Mouse (Mus musculus) frontal cortex, adult 2 months (tissue): Measurements from ENCODE around the gene Gm12216. TPM values are rescaled to one million over a fixed set of nuclear protein-coding genes. Genes with fewer than 3 reads are reported as not detected.

Experiments used
- DNase-seq, 2 experiments: peaks; one replicate each; pipeline ENCODE4 v3.0.0; 2022; ENCODE audit warnings: low spot score in 1 of 2; ENCODE audit errors: extremely low spot score in 1 of 2
- polyA plus RNA-seq: library from polyadenylated mRNA; depleted of rRNA; stranded (reverse); fragments of >200 nt; gene quantifications from 2 replicates; pipeline ENCODE4 v1.2.3, GENCODE M21; 2012

Gene Gm12216
- polyA plus RNA-seq, 1 experiment = 3.2 TPM

- DNase-seq = no peak
Measured at GRCm38 (mm10) chr11:53835379-53836010, 23.6 kb downstream of the Gm12216 start.

GRCm38 (mm10) chr11:53825409-53825808 is 33.6 kb downstream of the Gm12216 start:
- DNase-seq = no peak

- DNase-seq = no peak
Measured at GRCm38 (mm10) chr11:53821945-53822338, 37.1 kb downstream of the Gm12216 start.

GRCm38 (mm10) chr11:53821230-53821944 is 37.7 kb downstream of the Gm12216 start:
- no peak for DNase-seq

- DNase-seq = no peak
Measured at GRCm38 (mm10) chr11:53820516-53821170, 38.4 kb downstream of the Gm12216 start.

GRCm38 (mm10) chr11:53819511-53819910 is 39.5 kb downstream of the Gm12216 start:
- DNase-seq = no peak

- no peak for DNase-seq
Measured at GRCm38 (mm10) chr11:53818794-53819193, 40.3 kb downstream of the Gm12216 start.

- DNase-seq = no peak
Measured at GRCm38 (mm10) chr11:53816841-53817375, 42.1 kb downstream of the Gm12216 start.

GRCm38 (mm10) chr11:53814810-53815209 is 44.2 kb downstream of the Gm12216 start:
- DNase-seq = no peak

GRCm38 (mm10) chr11:53813001-53813868 is 45.8 kb downstream of the Gm12216 start:
- no peak for DNase-seq

GRCm38 (mm10) chr11:53811312-53811711 is 47.7 kb downstream of the Gm12216 start:
- DNase-seq = no peak

- no peak for DNase-seq
Measured at GRCm38 (mm10) chr11:53810749-53811148, 48.3 kb downstream of the Gm12216 start.

GRCm38 (mm10) chr11:53810156-53810555 is 48.9 kb downstream of the Gm12216 start:
- no peak for DNase-seq

GRCm38 (mm10) chr11:53809354-53809753 is 49.7 kb downstream of the Gm12216 start:
- DNase-seq = no peak

- DNase-seq = no peak
Measured at GRCm38 (mm10) chr11:53805786-53806185, 53.3 kb downstream of the Gm12216 start.

- DNase-seq = no peak
Measured at GRCm38 (mm10) chr11:53804569-53805344, 54.3 kb downstream of the Gm12216 start.

GRCm38 (mm10) chr11:53803494-53803893 is 55.6 kb downstream of the Gm12216 start:
- no peak for DNase-seq

- DNase-seq = no peak
Measured at GRCm38 (mm10) chr11:53803093-53803492, 56.0 kb downstream of the Gm12216 start.

GRCm38 (mm10) chr11:53800975-53801374 is 58.1 kb downstream of the Gm12216 start:
- no peak for DNase-seq

GRCm38 (mm10) chr11:53800036-53800435 is 59.0 kb downstream of the Gm12216 start:
- DNase-seq = no peak
